Mouse (Mus musculus) kidney, postnatal 14 days (tissue): ENCODE data around the gene Slamf6.
"Not testable (repeated sequence)": the region's sequence is repeated elsewhere in the genome, so short reads cannot be mapped to it uniquely, and the experiment has no call there.

ENCODE experiments used
- DNase-seq: peaks from one replicate; pipeline ENCODE4 v3.0.0; 2022; ENCODE audit warnings: mixed read lengths

Slamf6 gene

DNA sequence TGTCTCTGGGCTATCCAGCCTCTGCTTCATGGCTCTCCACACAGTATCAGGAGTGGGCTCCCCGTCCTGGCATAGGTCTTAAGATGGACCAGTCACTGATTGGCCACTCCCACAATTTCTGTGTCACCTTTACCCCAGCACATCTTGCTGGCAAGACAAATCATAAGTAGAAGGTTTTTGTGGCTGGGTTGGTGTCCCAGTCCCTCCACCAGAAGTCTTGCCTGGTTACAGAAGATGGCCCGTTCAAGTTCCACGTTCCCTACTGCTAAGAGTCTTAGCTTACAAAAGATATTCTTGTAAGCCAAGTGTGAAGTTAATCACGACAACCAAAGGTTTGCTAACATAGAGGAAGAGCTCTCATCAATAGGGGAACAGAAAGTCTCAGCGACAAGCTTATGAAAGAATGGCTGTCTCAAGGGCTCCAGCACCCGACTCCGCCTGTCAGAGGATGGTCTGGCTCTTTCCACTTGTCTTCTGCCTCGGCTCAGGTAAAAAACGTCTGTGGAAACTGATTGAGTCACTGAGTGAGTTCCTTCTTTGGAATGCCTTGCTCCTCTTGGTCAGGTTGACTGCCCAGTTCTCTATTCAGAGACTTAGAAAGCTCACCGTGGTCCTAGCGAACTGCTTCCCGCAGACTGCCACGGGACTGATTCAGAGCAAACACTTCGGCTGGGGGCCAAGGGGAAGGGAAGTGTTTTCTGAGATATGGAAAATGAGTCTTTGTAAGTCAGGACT is at the start of gene Slamf6:
Slamf6 (plus strand) TSS at position 211 of the 735 bp plus-strand sequence.
- no peak for DNase-seq

DNA sequence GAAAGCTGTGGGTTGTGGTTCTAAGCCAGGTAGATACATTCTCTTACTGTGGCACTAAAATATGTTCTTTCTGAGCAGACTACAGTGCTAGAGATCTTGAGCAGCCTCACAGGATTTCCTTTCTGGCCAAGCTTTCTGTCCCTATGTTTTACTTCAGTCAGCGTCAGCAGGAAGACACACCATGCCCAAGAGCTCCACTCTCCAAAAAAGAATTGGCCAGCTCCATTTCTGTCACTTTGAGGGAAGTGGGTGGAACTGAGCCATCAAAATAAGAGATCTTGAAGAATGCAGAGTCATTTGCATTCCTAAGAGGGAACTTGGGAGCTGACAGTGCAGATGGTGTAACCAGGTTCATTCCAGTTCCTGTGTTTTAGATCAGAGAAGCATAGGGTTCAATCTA is 30.3 kb upstream of the Slamf6 start:
- DNase-seq = no peak

DNA sequence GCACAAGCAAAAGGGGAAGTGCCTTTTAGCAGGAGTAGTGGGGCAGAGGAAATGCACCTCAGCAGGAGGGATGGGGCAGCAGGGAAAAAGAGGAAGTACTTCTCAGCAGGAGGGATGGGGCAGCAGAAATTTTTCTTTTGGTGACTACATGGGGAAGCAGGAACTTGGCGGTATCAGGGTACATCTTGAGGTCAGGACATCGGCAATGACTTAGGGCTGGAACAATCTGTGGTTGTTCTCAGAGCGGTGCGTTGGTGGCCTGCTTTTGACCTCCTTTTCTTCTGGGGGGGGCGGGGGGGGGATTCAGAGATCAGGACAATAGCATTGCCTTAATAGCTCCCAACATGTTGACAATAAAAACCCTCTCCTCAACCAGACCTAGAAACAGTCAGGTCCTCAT is 22.0 kb upstream of the Slamf6 start, which contains the start of gene Gm10521:
Gm10521 (plus strand) TSS at position 301 of the 400 bp plus-strand sequence.
- not testable (repeated sequence) for DNase-seq

DNA sequence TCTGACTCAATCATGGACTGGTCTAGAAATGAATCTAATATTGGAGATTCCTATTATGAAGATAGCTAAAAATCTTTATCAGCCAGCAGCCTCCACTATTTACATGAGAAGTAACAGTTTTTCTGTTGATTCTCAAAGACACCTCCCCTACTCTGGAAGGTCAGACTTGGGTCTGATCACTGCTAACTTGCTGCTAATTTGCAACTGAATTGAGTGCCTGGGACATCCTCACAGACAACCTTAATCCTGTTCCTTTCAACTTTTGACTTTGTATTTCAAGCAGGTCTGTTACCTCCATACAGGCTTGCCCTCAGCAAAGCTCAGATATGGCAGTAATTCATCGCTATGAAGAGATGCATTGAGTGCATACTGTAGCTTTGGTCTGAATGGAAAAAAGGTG is 13.3 kb upstream of the Slamf6 start:
- no peak for DNase-seq

DNA sequence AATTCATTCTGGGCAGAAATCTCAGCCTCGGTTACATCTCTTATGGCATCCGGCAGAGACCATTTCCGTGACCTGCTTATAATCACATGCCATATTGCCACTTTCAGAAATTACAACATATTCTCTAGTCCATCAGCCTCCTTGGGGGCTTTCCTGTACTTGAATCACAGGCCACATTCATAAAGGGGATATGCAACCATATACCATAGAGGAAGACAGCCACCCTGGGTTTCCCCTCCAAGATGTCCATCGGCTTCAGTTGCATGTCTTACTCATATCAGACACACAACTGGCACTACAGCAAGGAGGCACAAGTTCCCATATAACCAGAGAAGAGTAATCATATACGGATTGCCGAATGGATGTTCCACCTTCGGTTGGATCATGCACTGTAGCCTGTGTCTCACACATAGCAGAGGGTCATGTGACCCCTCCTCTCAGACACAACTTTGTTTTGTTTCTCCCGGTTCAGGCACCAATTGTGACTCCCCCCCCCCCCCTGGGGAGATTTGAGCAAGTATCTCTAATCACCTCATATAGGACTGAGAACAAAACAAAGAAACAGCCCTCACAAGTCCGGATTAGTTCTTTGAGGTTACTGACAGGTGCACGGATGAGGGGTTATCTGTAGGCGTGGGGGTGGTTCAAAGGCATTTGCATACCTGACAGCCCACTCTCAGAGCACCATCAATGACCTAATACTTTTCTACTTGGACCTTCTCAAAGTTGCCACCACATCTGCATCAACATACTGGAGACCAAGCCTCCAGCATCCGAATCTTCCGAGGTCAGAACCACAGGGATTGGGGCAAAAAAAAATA is 1.5 kb upstream of the Slamf6 start:
- no peak for DNase-seq

DNA sequence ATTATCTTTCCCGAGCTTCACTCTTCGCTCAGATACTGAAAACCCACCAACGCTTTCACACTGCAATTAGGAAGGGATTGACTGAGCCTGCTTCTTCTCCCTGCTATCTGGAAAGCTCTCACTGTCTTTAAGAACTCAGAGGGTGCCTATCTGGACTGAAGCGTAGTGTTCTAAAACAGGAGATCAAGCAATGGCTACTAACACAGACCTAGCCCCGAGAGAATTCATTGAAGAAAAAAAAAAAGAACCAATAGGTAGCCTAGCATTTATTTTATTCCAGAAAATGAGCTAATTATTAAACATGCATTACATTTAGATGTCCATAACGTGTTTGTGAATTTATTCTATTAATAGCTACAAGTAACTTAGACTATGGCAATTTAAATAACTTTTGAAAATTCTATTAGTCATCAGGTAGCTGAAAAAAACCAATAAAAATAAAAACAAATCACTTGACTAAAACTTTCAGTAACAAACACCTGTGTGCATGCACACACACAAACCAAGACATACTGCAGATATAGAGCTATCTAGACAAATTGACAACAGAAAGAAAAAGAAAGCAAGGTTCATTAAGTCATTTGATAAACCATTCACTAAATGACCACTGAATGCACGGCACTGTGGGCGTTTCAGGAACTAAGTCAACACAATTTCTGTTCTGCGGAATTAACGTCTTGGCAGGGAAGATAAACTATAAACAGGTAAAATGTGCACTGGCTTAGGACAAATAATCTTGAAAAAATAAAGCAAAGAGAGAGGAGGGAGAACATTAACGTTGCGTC is 1.0 kb downstream of the Slamf6 start:
- no peak for DNase-seq

DNA sequence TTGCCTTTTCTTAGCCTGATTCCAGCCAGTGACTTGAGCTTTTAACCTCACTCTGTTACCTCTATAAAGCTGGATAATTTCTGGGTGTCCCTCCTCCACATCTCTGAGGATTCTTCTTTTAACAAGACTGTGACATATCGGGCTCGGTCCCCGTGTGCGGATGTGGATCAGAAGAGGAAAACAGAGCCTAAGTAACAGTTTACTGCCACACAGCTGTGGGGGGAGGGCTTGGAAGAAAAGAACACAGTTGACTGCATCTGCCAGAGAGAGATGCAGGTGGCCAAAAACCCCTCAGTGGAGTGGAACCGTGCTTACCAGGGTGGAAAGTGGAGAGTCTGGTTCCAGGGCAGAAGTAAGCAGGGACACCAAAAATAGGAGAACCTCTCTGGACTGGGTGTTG is 1.9 kb downstream of the Slamf6 start:
- DNase-seq = no peak

DNA sequence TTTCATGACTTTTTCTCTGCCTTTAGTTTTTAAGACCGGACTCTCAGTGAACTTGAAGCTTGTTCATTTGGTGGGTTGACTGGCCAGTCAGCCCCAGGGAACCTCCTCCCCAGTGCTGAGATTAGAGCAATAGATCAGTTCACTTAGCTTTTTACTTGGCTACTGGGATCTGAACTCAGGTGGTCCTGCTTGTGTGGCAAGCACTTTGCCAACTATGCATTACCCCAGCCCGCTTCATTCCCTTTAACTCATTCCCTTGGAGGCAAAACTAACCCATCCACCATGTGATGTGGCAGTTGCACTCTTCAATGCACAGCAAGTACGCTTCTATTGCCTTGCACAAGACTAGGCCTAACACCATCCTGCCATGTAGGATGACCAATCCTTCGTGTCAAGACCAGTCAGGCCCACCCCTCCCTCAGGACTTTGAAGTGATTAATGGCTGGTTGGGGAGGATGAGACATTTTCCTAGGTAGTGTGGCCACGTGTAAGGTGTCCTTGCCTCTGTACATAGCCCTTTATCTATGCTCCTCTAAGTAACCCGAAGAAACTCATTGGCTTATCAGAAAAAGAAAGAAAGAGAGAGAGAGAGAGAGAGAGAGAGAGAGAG is 2.7 kb downstream of the Slamf6 start:
- DNase-seq = no peak

DNA sequence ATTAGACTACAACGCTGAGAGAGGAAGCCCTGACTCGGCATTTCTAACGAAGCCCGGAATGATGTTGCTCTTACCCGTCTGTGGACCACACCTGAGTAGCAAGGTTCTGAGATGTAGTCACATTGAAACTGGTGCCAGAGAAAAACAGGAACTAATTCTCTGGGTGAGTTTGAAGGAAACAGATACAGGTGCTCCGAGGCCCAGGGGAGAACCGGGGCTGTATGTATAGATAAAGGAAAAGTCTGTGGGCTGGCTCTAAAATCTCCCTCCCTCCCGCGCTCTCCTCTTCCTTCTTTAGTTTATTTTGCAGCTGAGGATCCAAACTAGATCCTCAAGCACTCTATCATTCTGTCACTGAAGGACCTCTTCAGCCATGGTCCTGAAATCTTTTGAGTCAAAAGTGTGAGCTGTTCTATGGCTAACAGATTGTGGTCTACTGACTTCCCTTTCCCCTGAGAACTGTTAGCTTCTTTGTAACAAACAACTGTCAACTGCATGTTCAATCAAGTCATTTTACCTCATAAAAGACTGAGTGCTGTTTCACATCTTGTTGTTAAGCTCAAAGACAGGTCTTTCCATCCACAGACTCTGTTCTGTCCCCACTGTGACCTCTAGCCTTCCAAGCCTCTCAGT is 3.8 kb downstream of the Slamf6 start:
- no peak for DNase-seq

DNA sequence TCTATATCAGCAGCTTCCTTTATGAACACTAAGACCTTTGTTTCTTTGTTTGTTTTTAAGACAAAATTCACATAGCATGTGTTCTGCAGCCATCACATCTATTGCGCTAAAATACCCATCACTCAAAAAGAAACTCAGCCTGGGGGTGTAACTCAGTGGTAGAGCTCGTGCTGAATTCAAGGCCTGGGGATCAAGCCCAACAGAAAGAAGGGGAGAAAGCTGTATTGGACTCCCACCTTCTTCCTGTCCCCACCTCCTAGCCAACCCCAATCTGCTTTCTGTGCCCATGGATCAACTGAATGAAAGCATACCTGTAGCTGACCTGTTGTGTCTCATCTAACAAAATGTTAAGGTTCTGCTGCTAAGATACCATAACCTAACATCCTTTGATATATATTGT is 4.3 kb downstream of the Slamf6 start:
- DNase-seq = no peak

DNA sequence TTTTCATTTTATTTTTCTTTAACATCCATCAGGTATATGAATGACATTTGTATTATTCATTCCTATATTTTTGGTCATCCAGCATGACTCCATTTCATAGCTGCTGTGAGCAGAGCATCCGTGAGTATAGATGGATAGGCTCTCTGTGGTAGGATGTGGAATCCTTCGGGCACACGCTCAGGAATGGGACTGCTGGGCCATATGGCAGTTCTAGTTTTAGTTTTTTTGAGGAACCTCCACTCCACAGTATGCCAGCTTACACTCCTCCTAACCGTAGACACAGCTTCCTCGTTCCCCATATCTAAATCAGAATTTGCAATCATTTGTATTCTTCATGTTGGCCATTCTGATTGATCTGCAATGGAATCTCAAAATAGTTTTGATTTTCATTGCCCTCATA is 5.5 kb downstream of the Slamf6 start:
- no peak for DNase-seq

DNA sequence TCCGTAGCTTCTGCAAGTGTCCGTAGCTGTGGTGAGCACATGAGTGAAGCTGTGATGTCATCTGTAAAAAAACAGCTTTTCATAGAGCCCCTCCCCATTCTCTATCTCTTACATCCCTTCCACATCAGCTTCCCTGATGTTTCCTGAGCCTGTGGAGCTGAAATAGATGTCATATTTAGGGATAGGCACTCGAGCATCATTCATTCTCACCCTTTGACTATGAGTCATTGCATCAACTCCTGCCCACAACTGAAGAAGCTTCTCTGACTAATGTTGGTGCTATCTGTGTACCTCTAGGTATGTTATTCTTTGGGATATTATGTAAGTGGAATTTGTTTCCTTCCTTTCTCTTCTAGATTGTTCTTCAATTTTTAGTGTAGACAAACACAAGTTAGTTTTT is 7.6 kb downstream of the Slamf6 start:
- no peak for DNase-seq

DNA sequence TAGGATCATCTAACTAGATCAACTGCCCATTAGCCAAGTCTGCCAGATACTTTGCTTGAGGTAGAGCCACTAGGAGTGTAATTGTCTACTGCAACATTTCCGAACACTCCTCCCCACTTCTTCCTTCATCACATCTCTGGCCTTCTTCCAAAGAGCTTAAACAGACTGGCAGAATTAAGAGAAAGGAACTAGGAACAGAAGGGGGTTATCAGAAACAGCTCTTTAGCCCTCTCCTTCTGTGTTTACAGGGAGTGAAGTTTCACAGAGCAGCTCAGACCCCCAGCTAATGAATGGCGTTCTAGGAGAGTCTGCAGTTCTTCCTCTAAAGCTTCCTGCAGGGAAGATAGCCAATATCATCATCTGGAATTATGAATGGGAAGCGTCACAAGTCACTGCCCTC is 16.5 kb downstream of the Slamf6 start:
- DNase-seq = no peak

DNA sequence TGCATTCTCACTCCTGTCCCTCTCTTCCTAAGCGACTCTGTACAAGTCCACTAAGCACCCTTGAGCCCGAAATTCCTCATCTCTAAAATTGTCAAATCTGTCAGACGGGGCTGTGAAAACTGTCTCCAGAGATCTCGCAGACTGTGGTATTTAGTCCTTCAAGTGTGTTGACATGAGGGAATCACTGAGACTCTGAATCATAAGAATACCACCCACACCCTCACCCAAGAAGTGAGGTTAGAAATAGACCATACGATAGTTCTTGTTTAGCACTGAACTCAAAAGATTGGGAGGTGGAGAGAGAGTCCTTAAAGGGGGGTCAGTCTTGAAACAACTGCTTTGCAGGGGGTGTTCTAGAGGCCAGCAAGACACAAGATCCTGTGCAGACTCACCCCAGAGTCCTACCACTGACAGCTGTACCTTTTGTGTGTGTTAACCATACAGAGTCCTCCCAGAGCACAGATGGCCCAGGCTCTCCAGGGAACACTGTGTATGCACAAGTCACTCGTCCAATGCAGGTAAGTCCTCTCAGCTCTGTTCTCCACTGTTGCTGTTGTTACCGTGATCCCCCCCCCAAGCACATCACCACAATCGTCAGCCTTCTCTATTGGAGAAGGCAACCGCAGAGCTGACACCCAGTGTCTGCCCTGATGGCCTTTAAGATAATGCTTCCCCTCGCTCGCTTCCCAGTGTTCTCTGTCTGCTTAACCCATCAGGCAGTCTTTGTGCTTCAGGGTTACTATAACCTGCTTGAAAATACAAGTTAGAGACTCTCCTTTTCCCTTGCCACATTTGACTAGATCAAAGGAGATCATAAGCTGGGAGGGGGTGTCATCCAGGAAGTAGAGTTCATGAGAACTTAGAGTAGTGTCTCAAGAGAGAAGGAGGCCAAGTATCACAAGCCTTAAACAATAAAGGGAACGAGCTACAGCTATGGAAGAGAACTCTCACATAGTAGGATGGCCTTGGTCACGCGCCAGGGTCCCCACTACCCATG is 21.9 kb downstream of the Slamf6 start:
- DNase-seq = no peak

DNA sequence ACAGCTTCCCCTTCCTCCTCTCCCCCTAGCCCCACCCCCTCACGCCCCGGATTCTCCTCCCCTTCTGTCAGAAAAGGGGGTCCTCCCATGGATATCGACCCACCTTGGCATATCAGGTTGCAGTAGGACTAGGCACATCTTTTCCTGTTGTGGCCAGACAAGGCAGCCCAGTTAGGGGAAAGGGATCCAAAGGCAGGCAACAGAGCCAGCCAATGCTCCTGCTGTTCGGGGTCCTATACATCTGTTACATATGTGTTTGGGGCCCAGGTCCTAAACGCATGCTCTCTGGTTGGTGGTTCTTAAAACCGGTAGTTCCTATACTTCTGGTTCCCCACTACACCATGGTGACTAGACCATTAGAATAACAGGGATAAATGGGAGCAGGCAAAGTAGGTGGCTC is 23.3 kb downstream of the Slamf6 start:
- DNase-seq = no peak

DNA sequence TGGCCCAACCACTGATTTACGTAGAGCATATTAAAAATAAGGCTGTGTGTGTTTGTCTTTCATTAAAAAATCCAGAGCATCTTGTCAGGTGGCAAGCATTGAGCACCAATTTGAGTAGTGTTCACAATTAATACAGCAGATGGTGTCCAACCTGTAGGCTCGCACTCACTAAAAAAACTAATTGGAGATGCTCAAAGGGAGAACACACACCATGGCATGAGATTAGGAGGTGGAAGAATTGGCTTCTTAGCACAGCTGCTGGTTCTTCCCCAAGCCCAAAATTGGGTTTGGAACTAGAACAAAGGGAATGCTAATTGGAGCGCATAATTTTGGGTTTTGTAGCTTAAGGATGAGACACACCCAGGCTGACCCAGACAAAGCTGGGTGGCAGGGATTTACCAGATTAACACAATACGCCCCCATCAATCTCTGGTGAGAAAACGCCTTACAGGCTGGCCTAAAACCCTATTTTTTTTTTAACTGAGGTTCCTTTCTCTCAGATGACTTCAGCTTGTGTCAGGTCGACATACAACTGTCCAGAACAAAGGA is 29.2 kb downstream of the Slamf6 start:
- no peak for DNase-seq

DNA sequence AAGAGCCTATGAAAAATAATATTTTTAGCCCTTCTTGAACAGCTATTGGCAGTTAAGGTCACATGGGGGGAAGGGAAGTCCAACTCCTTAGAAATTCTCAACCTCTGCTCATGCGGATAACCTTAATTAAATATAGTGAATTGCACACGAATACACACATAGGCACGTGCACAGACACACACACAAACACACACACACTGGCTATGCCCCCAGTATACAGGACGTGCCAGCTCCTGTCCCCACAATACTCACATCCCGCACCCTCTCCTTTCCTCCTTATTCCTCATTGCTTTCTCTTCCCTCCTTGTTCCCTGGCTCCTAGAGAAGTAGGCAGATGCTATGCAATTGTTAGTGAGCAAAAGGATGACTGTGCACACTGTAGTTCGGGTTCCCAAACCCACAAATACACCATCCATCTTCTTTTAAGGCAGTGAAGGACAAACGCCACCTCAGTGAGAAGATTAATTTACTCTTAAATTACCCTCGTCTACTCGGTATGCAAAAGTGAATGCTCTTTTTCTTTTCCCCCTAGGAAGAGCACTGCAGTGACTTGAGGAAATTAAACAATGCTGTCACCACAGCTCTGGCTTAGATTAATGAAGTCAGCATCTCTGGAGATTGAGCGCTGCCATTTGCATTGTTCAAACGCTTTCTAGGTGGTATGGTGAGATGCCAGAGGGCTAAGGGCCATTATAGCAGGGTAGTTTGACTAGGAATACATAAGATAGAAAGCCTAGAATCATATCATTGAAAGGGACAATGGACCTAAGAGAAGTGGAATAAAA is 31.0 kb downstream of the Slamf6 start:
- no peak for DNase-seq

DNA sequence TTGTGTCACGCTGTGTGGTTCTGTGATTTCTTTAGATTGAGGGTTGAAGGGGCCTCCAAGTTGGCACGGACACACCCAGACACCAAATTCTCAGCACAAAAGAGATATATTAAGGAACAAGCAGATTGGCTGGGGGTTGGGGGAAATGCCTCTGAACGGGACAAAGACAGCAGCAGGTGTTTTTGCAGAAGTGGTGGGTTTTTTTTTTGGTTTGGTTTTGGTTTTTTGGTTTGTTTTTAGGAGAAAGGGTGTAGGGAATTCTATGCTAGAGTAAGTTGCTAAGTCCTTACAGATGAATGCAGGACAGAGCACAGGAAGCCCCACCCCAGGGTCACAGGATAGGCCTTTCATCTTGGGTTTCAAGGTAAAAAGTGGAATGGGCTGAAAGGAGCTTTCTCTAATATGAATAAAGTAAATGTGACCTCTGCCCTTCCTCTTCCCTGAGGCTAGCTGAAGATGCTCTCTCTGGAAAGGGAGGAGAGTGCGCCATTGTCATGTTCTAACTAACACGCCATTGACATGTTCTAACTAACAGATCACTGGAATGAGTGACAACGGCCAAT is 31.7 kb downstream of the Slamf6 start:
- DNase-seq = no peak

DNA sequence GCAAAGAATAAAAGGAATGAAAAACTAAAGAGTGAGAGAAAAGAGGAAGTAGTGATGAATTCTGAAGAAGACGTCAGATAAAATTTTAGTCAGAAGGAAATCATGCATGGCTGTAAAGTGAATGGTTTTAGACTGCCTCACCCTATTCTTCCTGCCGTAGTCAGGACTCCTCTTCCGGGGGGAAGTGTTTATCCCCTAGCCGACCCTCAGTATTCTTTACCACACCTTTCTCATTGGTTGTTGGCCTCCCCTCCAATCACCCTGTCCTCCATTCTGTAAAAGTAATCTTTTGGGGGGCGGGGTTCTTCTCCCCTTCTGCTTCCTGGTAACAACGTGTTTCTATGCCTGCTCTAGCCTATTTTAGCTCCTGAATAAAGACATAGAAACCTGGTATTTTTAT is 37.8 kb downstream of the Slamf6 start:
- no peak for DNase-seq

DNA sequence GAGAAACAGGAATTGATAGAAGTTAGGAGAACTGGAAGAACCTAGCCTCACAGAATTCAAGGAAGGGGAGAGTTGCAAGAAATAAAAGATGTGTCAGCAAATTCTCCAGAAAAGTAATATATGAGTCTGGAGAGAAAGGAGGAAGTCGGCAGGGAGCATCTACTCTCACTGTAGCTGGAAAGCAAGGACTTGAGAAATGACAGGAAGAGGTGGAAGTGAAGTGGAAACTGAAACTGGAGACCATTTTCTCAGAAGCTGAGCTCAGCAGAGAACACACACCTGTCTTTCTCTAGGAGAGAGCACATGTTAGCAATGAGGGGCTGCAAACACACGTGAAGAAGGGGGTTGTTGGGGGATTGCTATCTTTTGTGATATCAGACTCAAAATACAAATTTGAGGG is 40.1 kb downstream of the Slamf6 start:
- DNase-seq = no peak
